Mouse (Mus musculus): Measurements from ENCODE around the gene Obsl1. TPM values are rescaled to one million over a fixed set of nuclear protein-coding genes. Genes with fewer than 3 reads are reported as not detected.

Obsl1 gene
- polyA plus RNA-seq, 1 experiment from 2014 or later: 17.1 TPM

- 35% methylated on average over 4 of the region's 4 CpGs for WGBS
- peak; percentile 54 for ATAC-seq
- no peak for TF ChIP-seq CTCF (IDR thresholded peaks at IDR 0.05; ENCODE audit: low read depth)
- H3K4me2 ChIP-seq (replicated peaks; ENCODE audit: low read depth): no peak overlapping the region
- H3K4me1 ChIP-seq (replicated peaks; ENCODE audit: control insufficient read depth, insufficient read depth, low read length): no peaks in the 10 kb centered on the region
- no peaks in the 10 kb centered on the region for H3K9me3 ChIP-seq (ENCODE audit: control insufficient read depth)
- H3K27me3 ChIP-seq (replicated peaks; ENCODE audit: control insufficient read depth, insufficient read depth, low read length): no peaks in the 10 kb centered on the region
- no peak overlapping the region for H3K4me3 ChIP-seq (ENCODE audit: low read depth, low read length)
- peak overlapping the region; percentile 54; the same call in 1 of the 2 replicates for H3K27ac ChIP-seq (ENCODE audit: low read depth, low read length)
- H3K36me3 ChIP-seq (ENCODE audit: control insufficient read depth, insufficient read depth): no peaks in the 10 kb centered on the region
- no peak overlapping the region for H3K9ac ChIP-seq (ENCODE audit: low read depth, low read length)
These were observed 5.4 kb upstream of the Obsl1 start for GRCm38 (mm10) chr1:75511437-75512210.

GRCm38 (mm10) chr1:75510154-75510553 lies 3.9 kb upstream of the Obsl1 start:
- no peak overlapping the region for H3K4me2 ChIP-seq (replicated peaks; ENCODE audit: low read depth)
- H3K9me3 ChIP-seq (ENCODE audit: control insufficient read depth): no peaks in the 10 kb centered on the region
- H3K27me3 ChIP-seq (replicated peaks; ENCODE audit: control insufficient read depth, insufficient read depth, low read length): no peaks in the 10 kb centered on the region
- ATAC-seq: no peak
- no peak overlapping the region for H3K4me3 ChIP-seq (ENCODE audit: low read depth, low read length)
- no peak for TF ChIP-seq CTCF (IDR thresholded peaks at IDR 0.05; ENCODE audit: low read depth)
- no peak overlapping the region for H3K27ac ChIP-seq (ENCODE audit: low read depth, low read length)
- no peaks in the 10 kb centered on the region for H3K36me3 ChIP-seq (ENCODE audit: control insufficient read depth, insufficient read depth)
- 66% methylated on average over 5 of the region's 5 CpGs for WGBS
- H3K4me1 ChIP-seq (replicated peaks; ENCODE audit: control insufficient read depth, insufficient read depth, low read length): no peaks in the 10 kb centered on the region
- H3K9ac ChIP-seq (ENCODE audit: low read depth, low read length): no peak overlapping the region

GRCm38 (mm10) chr1:75509586-75509985 lies 3.3 kb upstream of the Obsl1 start:
- H3K27ac ChIP-seq (ENCODE audit: low read depth, low read length): no peak overlapping the region
- H3K4me2 ChIP-seq (replicated peaks; ENCODE audit: low read depth): no peak overlapping the region
- no peaks in the 10 kb centered on the region for H3K27me3 ChIP-seq (replicated peaks; ENCODE audit: control insufficient read depth, insufficient read depth, low read length)
- ATAC-seq: no peak
- H3K4me1 ChIP-seq (replicated peaks; ENCODE audit: control insufficient read depth, insufficient read depth, low read length): no peaks in the 10 kb centered on the region; the same call in 1 of the 2 replicates
- H3K36me3 ChIP-seq (ENCODE audit: control insufficient read depth, insufficient read depth): no peaks in the 10 kb centered on the region
- H3K9ac ChIP-seq (ENCODE audit: low read depth, low read length): no peak overlapping the region
- whole genome bisulfite sequencing: 57% methylated on average over 20 of the region's 20 CpGs
- H3K4me3 ChIP-seq (ENCODE audit: low read depth, low read length): no peak overlapping the region
- no peaks in the 10 kb centered on the region for H3K9me3 ChIP-seq (ENCODE audit: control insufficient read depth)
- TF ChIP-seq CTCF (IDR thresholded peaks at IDR 0.05; ENCODE audit: low read depth): no peak

- WGBS: 55% methylated on average over 10 of the region's 10 CpGs
- no peak for ATAC-seq
- Histone ChIP-seq H3K27me3 (replicated peaks; ENCODE audit: control insufficient read depth, insufficient read depth, low read length) (no peaks in the 10 kb centered on the region), H3K4me3 (ENCODE audit: low read depth, low read length) (peak within 1 kb of the TSS; percentile 78), H3K9ac (ENCODE audit: low read depth, low read length) (peak within 1 kb of the TSS; percentile 91), H3K36me3 (ENCODE audit: control insufficient read depth, insufficient read depth) (peaks cover 17% of the 10 kb centered on the region; the same call in 1 of the 2 replicates), H3K4me2 (replicated peaks; ENCODE audit: low read depth) (peak within 1 kb of the TSS; percentile 98), H3K9me3 (ENCODE audit: control insufficient read depth) (no peaks in the 10 kb centered on the region), H3K4me1 (replicated peaks; ENCODE audit: control insufficient read depth, insufficient read depth, low read length) (no peaks in the 10 kb centered on the region; the same call in 1 of the 2 replicates), H3K27ac (ENCODE audit: low read depth, low read length) (peak within 1 kb of the TSS; percentile 90)
- no peak for TF ChIP-seq CTCF (IDR thresholded peaks at IDR 0.05; ENCODE audit: low read depth)
These were observed 754 bp upstream of the Obsl1 start, which contains the start of gene Inha for GRCm38 (mm10) chr1:75507006-75507405. Gene Inha, plus strand, starts transcription at chr1:75507077.

GRCm38 (mm10) chr1:75505159-75505955 lies 895 bp downstream of the Obsl1 start:
- TF ChIP-seq CTCF (IDR thresholded peaks at IDR 0.05; ENCODE audit: low read depth): no peak
- peak; percentile 69 for ATAC-seq
- WGBS: under 1% methylated on average over 80 of the region's 84 CpGs
- Histone ChIP-seq H3K27me3 (replicated peaks; ENCODE audit: control insufficient read depth, insufficient read depth, low read length) (no peaks in the 10 kb centered on the region), H3K4me3 (ENCODE audit: low read depth, low read length) (peak overlapping the region; percentile 78), H3K4me2 (replicated peaks; ENCODE audit: low read depth) (peak overlapping the region; percentile 98), H3K9me3 (ENCODE audit: control insufficient read depth) (no peaks in the 10 kb centered on the region), H3K27ac (ENCODE audit: low read depth, low read length) (peak overlapping the region; percentile 90), H3K4me1 (replicated peaks; ENCODE audit: control insufficient read depth, insufficient read depth, low read length) (no peaks in the 10 kb centered on the region; the same call in 1 of the 2 replicates), H3K36me3 (ENCODE audit: control insufficient read depth, insufficient read depth) (peaks cover 29% of the 10 kb centered on the region; the same call in 1 of the 2 replicates), H3K9ac (ENCODE audit: low read depth, low read length) (peak overlapping the region; percentile 91)

Measured in intestine, postnatal 0 days (tissue).